Mouse (Mus musculus) B cell, adult 2 months (primary cell): ENCODE data around the gene Wdr86.

Experiments used
- DNase-seq, 2 experiments: peaks; one replicate each; pipeline ENCODE4 v3.0.0; 2022

Gene Wdr86

GRCm38 (mm10) chr5:24681436-24681835 is 49.1 kb downstream of the Wdr86 start:
- DNase-seq, result no peak

- DNase-seq, result peak; percentile 88 to 91
Observed at GRCm38 (mm10) chr5:24674238-24674637, 56.3 kb downstream of the Wdr86 start.
